ENCODE assay signal across 29 mouse cellular contexts in the genomic region with DNA sequence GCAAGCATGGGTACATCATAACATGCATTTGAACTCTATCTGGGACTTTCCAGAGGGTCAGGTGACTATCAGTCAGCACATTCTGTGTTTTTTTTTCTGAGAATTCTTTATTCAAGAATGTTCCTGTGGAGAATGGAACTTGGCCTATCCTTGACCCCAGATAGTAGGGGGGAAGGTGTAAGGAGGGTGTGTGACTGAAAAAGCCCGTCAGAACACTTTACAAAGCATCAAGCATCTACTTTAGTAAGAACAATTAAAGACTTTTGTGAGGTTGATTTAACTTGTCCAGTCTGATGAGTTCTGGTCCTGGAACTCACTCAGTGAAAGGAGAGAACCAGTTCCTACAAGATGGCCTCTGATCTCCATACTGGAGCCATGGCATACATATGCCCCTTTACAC. TPM values are rescaled to one million over a fixed set of nuclear protein-coding genes. Genes with fewer than 3 reads are reported as not detected.
DNase-seq lines count a peak whose midpoint lies in the region; ATAC-seq and TF ChIP-seq lines count a peak whose summit lies in the region.
"Had no signal": no experiment of that assay in that cellular context is flagged by ENCODE, and none has a peak within 500 bp of the region (broad histone marks: within the 10 kb centered on the region; RNA-seq: fewer than 3 reads in every experiment).

No protein-coding gene starts in this region.

- 63% methylated on average over 1 of the region's 1 CpGs for WGBS in heart, embryonic 12.5 days
- WGBS in intestine, embryonic 14.5 days: 89% methylated on average over 1 of the region's 1 CpGs
- WGBS in intestine, postnatal 0 days: 64% methylated on average over 1 of the region's 1 CpGs
- WGBS in hindbrain, embryonic 16.5 days: 78% methylated on average over 1 of the region's 1 CpGs

- H3K36me3 ChIP-seq in heart, embryonic 12.5 days: no peaks in the 10 kb centered on the region
- H3K36me3 ChIP-seq in intestine, embryonic 14.5 days (ENCODE audit: control insufficient read depth, insufficient read depth, low read length): no peaks in the 10 kb centered on the region
- no peaks in the 10 kb centered on the region for H3K36me3 ChIP-seq in intestine, postnatal 0 days (ENCODE audit: control insufficient read depth, insufficient read depth)
- no peaks in the 10 kb centered on the region for H3K36me3 ChIP-seq in hindbrain, embryonic 16.5 days (ENCODE audit: control insufficient read depth, insufficient read depth, low read length)
- H3K36me3 ChIP-seq: embryonic facial prominence, embryonic 13.5 days; embryonic facial prominence, embryonic 15.5 days; forebrain, embryonic 10.5 days; forebrain, embryonic 12.5 days; G1E had no signal

- no peaks in the 10 kb centered on the region for H3K27me3 ChIP-seq in heart, embryonic 12.5 days (replicated peaks)
- H3K27me3 ChIP-seq in intestine, embryonic 14.5 days (replicated peaks; ENCODE audit: control insufficient read depth, insufficient read depth, low read length): no peaks in the 10 kb centered on the region
- no peaks in the 10 kb centered on the region for H3K27me3 ChIP-seq in intestine, postnatal 0 days (replicated peaks; ENCODE audit: control insufficient read depth, insufficient read depth, low read length)
- no peaks in the 10 kb centered on the region for H3K27me3 ChIP-seq in hindbrain, embryonic 16.5 days (replicated peaks; ENCODE audit: control insufficient read depth, insufficient read depth, low read length)
- H3K27me3 ChIP-seq: CH12.LX; embryonic facial prominence, embryonic 13.5 days; embryonic facial prominence, embryonic 15.5 days; forebrain, embryonic 12.5 days had no signal

- peak; percentile 21 for DNase-seq in heart, adult 11 months
- peak; percentile 6 for DNase-seq in intestine, embryonic 14.5 days (ENCODE audit: low spot score)
- DNase-seq in ES-CJ7 (ENCODE audit: low read depth, low spot score) (peak; percentile 56), R1 (ENCODE audit: low read depth, low spot score) (peak; percentile 75)
- DNase-seq in embryo, embryonic 9.5 days (ENCODE audit: extremely low spot score): no peak
- DNase-seq: adrenal gland, adult 8-10 months; adrenal gland, postnatal 14 days; adrenal gland, postnatal 36 days; B cell, adult 2 months; cerebellum, adult 11-12 months; cerebellum, adult 2 months; cerebellum, adult 9-10 months; cerebellum, postnatal 10 days; cerebellum, postnatal 25 days had no signal

- ATAC-seq in heart, embryonic 12.5 days (ENCODE audit: insufficient number of reproducible peaks, low FRiP score): no peak
- no peak for ATAC-seq in intestine, embryonic 14.5 days (replicated peaks; ENCODE audit: low FRiP score, low TSS enrichment, low read depth)
- no peak for ATAC-seq in intestine, postnatal 0 days
- no peak for ATAC-seq in hindbrain, embryonic 16.5 days
- ATAC-seq: activated CD4-positive, CD25-positive, alpha-beta regulatory T cell, adult 4 months; CD4-positive, CD25-positive, alpha-beta regulatory T cell, adult 4 months; forebrain, embryonic 14.5 days; forebrain, embryonic 16.5 days; Patski had no signal

- TF ChIP-seq CTCF in intestine, postnatal 0 days (IDR thresholded peaks at IDR 0.05; ENCODE audit: low read depth): no peak

- peaks cover 15% of the 10 kb centered on the region for H3K9me3 ChIP-seq in heart, embryonic 12.5 days (replicated peaks)
- peaks cover 9% of the 10 kb centered on the region; the same call in 1 of the 2 replicates for H3K9me3 ChIP-seq in intestine, embryonic 14.5 days (ENCODE audit: control insufficient read depth, low read length)
- peaks cover 5% of the 10 kb centered on the region; the same call in 1 of the 2 replicates for H3K9me3 ChIP-seq in intestine, postnatal 0 days (ENCODE audit: control insufficient read depth)
- H3K9me3 ChIP-seq in hindbrain, embryonic 16.5 days (ENCODE audit: control insufficient read depth, low read length): no peaks in the 10 kb centered on the region
- H3K9me3 ChIP-seq: embryonic facial prominence, embryonic 13.5 days; embryonic facial prominence, embryonic 15.5 days; forebrain, embryonic 12.5 days had no signal

- H3K27ac ChIP-seq in heart, embryonic 12.5 days (ENCODE audit: poor library complexity, severe bottlenecking): no peak overlapping the region
- H3K27ac ChIP-seq in intestine, embryonic 14.5 days (ENCODE audit: low read depth): no peak overlapping the region
- H3K27ac ChIP-seq in intestine, postnatal 0 days (ENCODE audit: low read depth, low read length): no peak overlapping the region
- no peak overlapping the region for H3K27ac ChIP-seq in hindbrain, embryonic 16.5 days (ENCODE audit: low read depth, low read length)
- H3K27ac ChIP-seq: embryonic facial prominence, embryonic 13.5 days; embryonic facial prominence, embryonic 15.5 days; forebrain, embryonic 10.5 days; forebrain, embryonic 12.5 days had no signal

- no peak overlapping the region for H3K4me3 ChIP-seq in heart, embryonic 12.5 days
- H3K4me3 ChIP-seq in intestine, embryonic 14.5 days (ENCODE audit: low read depth, low read length): no peak overlapping the region
- H3K4me3 ChIP-seq in intestine, postnatal 0 days (ENCODE audit: low read depth, low read length): no peak overlapping the region
- H3K4me3 ChIP-seq in hindbrain, embryonic 16.5 days (ENCODE audit: low read length): no peak overlapping the region
- H3K4me3 ChIP-seq: embryonic facial prominence, embryonic 13.5 days; embryonic facial prominence, embryonic 15.5 days; erythroblast, embryonic 14.5 days; forebrain, embryonic 10.5 days; forebrain, embryonic 12.5 days had no signal

- no peak overlapping the region for H3K9ac ChIP-seq in heart, embryonic 12.5 days
- H3K9ac ChIP-seq in intestine, embryonic 14.5 days (ENCODE audit: low read length): no peak overlapping the region
- no peak overlapping the region for H3K9ac ChIP-seq in intestine, postnatal 0 days (ENCODE audit: low read depth, low read length)
- no peak overlapping the region for H3K9ac ChIP-seq in hindbrain, embryonic 16.5 days (ENCODE audit: low read depth, low read length)
- H3K9ac ChIP-seq: embryonic facial prominence, embryonic 13.5 days; embryonic facial prominence, embryonic 15.5 days; forebrain, embryonic 12.5 days had no signal

- no peaks in the 10 kb centered on the region for H3K4me1 ChIP-seq in heart, embryonic 12.5 days (replicated peaks)
- no peaks in the 10 kb centered on the region for H3K4me1 ChIP-seq in intestine, embryonic 14.5 days (replicated peaks; ENCODE audit: control insufficient read depth, insufficient read depth, low read length)
- no peaks in the 10 kb centered on the region for H3K4me1 ChIP-seq in intestine, postnatal 0 days (replicated peaks; ENCODE audit: control insufficient read depth, insufficient read depth, low read length)
- H3K4me1 ChIP-seq in hindbrain, embryonic 16.5 days (ENCODE audit: control insufficient read depth, insufficient read depth, low read depth, low read length): no peaks in the 10 kb centered on the region
- H3K4me1 ChIP-seq: embryonic facial prominence, embryonic 13.5 days; embryonic facial prominence, embryonic 15.5 days; forebrain, embryonic 10.5 days had no signal

- H3K4me2 ChIP-seq in heart, embryonic 12.5 days: no peak overlapping the region
- H3K4me2 ChIP-seq in intestine, embryonic 14.5 days (ENCODE audit: low read length): no peak overlapping the region
- H3K4me2 ChIP-seq in intestine, postnatal 0 days (replicated peaks; ENCODE audit: low read depth): no peak overlapping the region
- no peak overlapping the region for H3K4me2 ChIP-seq in hindbrain, embryonic 16.5 days (ENCODE audit: low read length)
- H3K4me2 ChIP-seq: embryonic facial prominence, embryonic 13.5 days; embryonic facial prominence, embryonic 15.5 days; forebrain, embryonic 12.5 days had no signal

RNA-seq across cellular contexts. Expression of a gene that starts 43.8 kb away (rescaled TPM):
- 12.4 and 12.9 TPM in 2 replicates for polyA plus RNA-seq in heart, embryonic 12.5 days (2016; fragmentation: Nextera tagmentation; extraction: Ambion mirVana)
- 21.1 and 25.6 TPM in 2 replicates for polyA plus RNA-seq in intestine, embryonic 14.5 days (2014; fragmentation: Nextera tagmentation; extraction: Ambion mirVana)
- 21.3 and 25.4 TPM in 2 replicates for polyA plus RNA-seq in intestine, postnatal 0 days (2015; fragmentation: Nextera tagmentation; extraction: Ambion mirVana)
- 31.5 and 33.8 TPM in 2 replicates for polyA plus RNA-seq in hindbrain, embryonic 16.5 days (2015; fragmentation: Nextera tagmentation; extraction: Ambion mirVana)

RNA-seq across cellular contexts. Expression of a gene that starts 45.7 kb away (rescaled TPM):
- polyA plus RNA-seq in heart, embryonic 12.5 days (2016; fragmentation: Nextera tagmentation; extraction: Ambion mirVana): 55.1 and 55.3 TPM in 2 replicates
- 33.4 and 39.4 TPM in 2 replicates for polyA plus RNA-seq in intestine, embryonic 14.5 days (2014; fragmentation: Nextera tagmentation; extraction: Ambion mirVana)
- polyA plus RNA-seq in intestine, postnatal 0 days (2015; fragmentation: Nextera tagmentation; extraction: Ambion mirVana): 16.5 and 16.7 TPM in 2 replicates
- polyA plus RNA-seq in hindbrain, embryonic 16.5 days (2015; fragmentation: Nextera tagmentation; extraction: Ambion mirVana): 84.9 and 87.2 TPM in 2 replicates
- polyA plus RNA-seq: G1E had no signal
